ENCODE assay signal across 16 mouse cellular contexts in the genomic region with DNA sequence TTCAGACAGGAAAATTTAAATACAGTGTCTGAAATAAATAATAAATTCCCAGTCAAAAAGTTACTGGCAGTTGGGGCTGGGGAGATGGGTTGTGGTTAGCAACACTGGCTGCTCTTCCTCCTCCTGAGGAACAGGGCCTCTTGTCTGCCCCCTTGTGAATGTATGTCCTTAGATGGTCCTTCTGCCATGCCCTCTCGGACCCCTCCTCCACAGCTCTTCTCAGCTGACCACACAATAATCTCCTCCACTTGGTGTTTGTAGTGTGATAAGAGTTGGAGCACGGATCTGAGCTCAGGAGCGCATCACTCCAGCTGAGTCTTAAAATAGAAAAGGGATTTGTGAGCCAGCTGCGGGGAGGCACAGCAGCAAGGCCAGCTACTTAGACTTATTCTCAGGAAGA. TPM values are rescaled to one million over a fixed set of nuclear protein-coding genes. Genes with fewer than 3 reads are reported as not detected.
DNase-seq lines count a peak whose midpoint lies in the region; ATAC-seq and TF ChIP-seq lines count a peak whose summit lies in the region.
"Had no signal": no experiment of that assay in that cellular context is flagged by ENCODE, and none has a peak within 500 bp of the region (broad histone marks: within the 10 kb centered on the region; RNA-seq: fewer than 3 reads in every experiment).

No protein-coding gene starts in this region.

- no peaks in the 10 kb centered on the region for H3K27me3 ChIP-seq in MEL (ENCODE audit: control insufficient read depth in 1 of 2, insufficient read depth in 2 of 2, low read length in 2 of 2)
- H3K27me3 ChIP-seq in heart, embryonic 15.5 days: no peaks in the 10 kb centered on the region
- H3K27me3 ChIP-seq in liver, embryonic 14.5 days (ENCODE audit: control insufficient read depth, insufficient read depth, low read length): no peaks in the 10 kb centered on the region

- TF ChIP-seq POLR2A in MEL (IDR thresholded peaks at IDR 0.05; ENCODE audit: control insufficient read depth in 1 of 2, insufficient read depth in 1 of 2, low read depth in 1 of 2, low read length in 2 of 2, poor library complexity in 1 of 2): no peak

- peaks cover 22 to 26% of the 10 kb centered on the region in 2 experiments for H3K4me1 ChIP-seq in MEL (ENCODE audit: control insufficient read depth in 1 of 2, insufficient read depth in 2 of 2, low read length in 2 of 2)
- H3K4me1 ChIP-seq in heart, embryonic 15.5 days (replicated peaks): peaks cover 14% of the 10 kb centered on the region
- H3K4me1 ChIP-seq in liver, embryonic 14.5 days (replicated peaks; ENCODE audit: control insufficient read depth in 2 of 2, insufficient read depth in 2 of 2, low read length in 1 of 2): peaks cover 0 to 6% of the 10 kb centered on the region in 2 experiments; a peak in 3 of 4 replicates
- H3K4me1 ChIP-seq: embryonic facial prominence, embryonic 10.5 days had no signal

- no peak for TF ChIP-seq RAD21 in MEL (IDR thresholded peaks at IDR 0.05; ENCODE audit: low read depth, low read length)

- H3K27ac ChIP-seq in MEL (ENCODE audit: control insufficient read depth, low read depth, low read length): peak overlapping the region; percentile 96
- H3K27ac ChIP-seq in heart, embryonic 15.5 days: peak overlapping the region; percentile 78
- no peak overlapping the region for H3K27ac ChIP-seq in liver, embryonic 14.5 days
- H3K27ac ChIP-seq: embryonic facial prominence, embryonic 10.5 days; hindbrain, postnatal 0 days; midbrain, embryonic 10.5 days had no signal

- peak overlapping the region; percentile 48 for H3K9ac ChIP-seq in MEL (ENCODE audit: control insufficient read depth, low read depth, low read length, poor library complexity, severe bottlenecking)
- no peak overlapping the region for H3K9ac ChIP-seq in heart, embryonic 15.5 days
- no peak overlapping the region for H3K9ac ChIP-seq in liver, embryonic 14.5 days (replicated peaks)

- no peaks in the 10 kb centered on the region for H3K9me3 ChIP-seq in MEL (replicated peaks; ENCODE audit: insufficient read depth, low read length)
- no peaks in the 10 kb centered on the region for H3K9me3 ChIP-seq in heart, embryonic 15.5 days (replicated peaks)
- no peaks in the 10 kb centered on the region for H3K9me3 ChIP-seq in liver, embryonic 14.5 days (ENCODE audit: control insufficient read depth, low read length)
- H3K9me3 ChIP-seq: embryonic facial prominence, embryonic 10.5 days; midbrain, embryonic 10.5 days had no signal

- TF ChIP-seq CTCF in MEL (IDR thresholded peaks at IDR 0.05 in 2 of 3, conservative IDR thresholded peaks at IDR 0.05 in 1 of 3; ENCODE audit: control insufficient read depth in 1 of 3, insufficient read depth in 1 of 3, low read depth in 2 of 3, low read length in 3 of 3, poor library complexity in 1 of 3, severe bottlenecking in 1 of 3): no peak
- TF ChIP-seq CTCF in liver, embryonic 14.5 days (IDR thresholded peaks at IDR 0.05; ENCODE audit: low read depth): peak; percentile 26; the same call in 1 of the 2 replicates

- TF ChIP-seq EP300 in MEL (IDR thresholded peaks at IDR 0.05; ENCODE audit: low read depth in 1 of 2, low read length in 2 of 2): peak in 1 of 2 experiments; percentile 61; a peak in 2 of 4 replicates
- no peak for TF ChIP-seq EP300 in liver, embryonic 14.5 days (IDR thresholded peaks at IDR 0.05; ENCODE audit: low read depth)

- DNase-seq in MEL (ENCODE audit: low read depth, low spot score): peak; percentile 74
- no peak for DNase-seq in liver, embryonic 14.5 days (ENCODE audit: low read depth in 3 of 3, low spot score in 3 of 3)
- no peak for DNase-seq in spleen, postnatal 4 days (ENCODE audit: low spot score in 2 of 2)
- DNase-seq in cerebellum, adult 8-10 months: no peak
- DNase-seq in adrenal gland, adult 2 months: no peak
- DNase-seq: cerebellum, postnatal 10 days; gastrocnemius, postnatal 14 days; kidney, adult 9 months; layer of hippocampus, adult 9-11 months; lung, adult 2 months had no signal

- 0 out of 2 replicates have a peak, but pooled peaks have one; percentile 31 for ATAC-seq in erythroid progenitor cell, adult 5-6 weeks (replicated peaks; ENCODE audit: low FRiP score, poor library complexity, severe bottlenecking)
- ATAC-seq in heart, embryonic 15.5 days (replicated peaks; ENCODE audit: insufficient number of reproducible peaks, insufficient read depth, low FRiP score, low read depth): peak; percentile 77
- peak; percentile 60; the same call in 1 of the 2 replicates for ATAC-seq in liver, embryonic 14.5 days (ENCODE audit: insufficient read depth)
- ATAC-seq in erythroblast, adult 5-6 weeks (replicated peaks; ENCODE audit: low FRiP score, poor library complexity, severe bottlenecking): no peak
- ATAC-seq: hindbrain, postnatal 0 days had no signal

- no peaks in the 10 kb centered on the region for H3K79me2 ChIP-seq in MEL (ENCODE audit: control insufficient read depth, insufficient read depth, low read length, poor library complexity)

- H3K4me3 ChIP-seq in MEL (ENCODE audit: control insufficient read depth in 1 of 2, insufficient read depth in 1 of 2, low read depth in 2 of 2, low read length in 2 of 2): peak overlapping the region; percentile 19 to 42
- no peak overlapping the region for H3K4me3 ChIP-seq in heart, embryonic 15.5 days
- no peak overlapping the region for H3K4me3 ChIP-seq in liver, embryonic 14.5 days (ENCODE audit: insufficient read depth in 1 of 2, low read depth in 2 of 2, low read length in 2 of 2)
- H3K4me3 ChIP-seq: embryonic facial prominence, embryonic 10.5 days; midbrain, embryonic 10.5 days had no signal

- WGBS in heart, embryonic 15.5 days: 10% methylated on average over 4 of the region's 4 CpGs
- WGBS in liver, embryonic 14.5 days (ENCODE audit: insufficient replicate concordance): 2% methylated on average over 4 of the region's 4 CpGs

- H3K36me3 ChIP-seq in MEL (ENCODE audit: control insufficient read depth in 1 of 2, insufficient read depth in 2 of 2, low read length in 2 of 2): peaks cover 0 to 19% of the 10 kb centered on the region in 2 experiments; a peak in 2 of 4 replicates
- no peaks in the 10 kb centered on the region for H3K36me3 ChIP-seq in heart, embryonic 15.5 days
- no peaks in the 10 kb centered on the region for H3K36me3 ChIP-seq in liver, embryonic 14.5 days (replicated peaks; ENCODE audit: control insufficient read depth, insufficient read depth, low read depth)
- H3K36me3 ChIP-seq: embryonic facial prominence, embryonic 10.5 days; midbrain, embryonic 10.5 days had no signal

- no peak overlapping the region for H3K4me2 ChIP-seq in heart, embryonic 15.5 days
- no peak overlapping the region for H3K4me2 ChIP-seq in liver, embryonic 14.5 days (ENCODE audit: low read depth)

TF ChIP-seq in MEL, 35 proteins besides CTCF, POLR2A, EP300 and RAD21:
- TF ChIP-seq GATA1 (IDR thresholded peaks at IDR 0.05; ENCODE audit: low read depth, low read length) (peak; percentile 42; the same call in 1 of the 2 replicates), ETS1 (IDR thresholded peaks at IDR 0.05; ENCODE audit: low read depth, low read length) (peak; percentile 89), SIN3A (IDR thresholded peaks at IDR 0.05; ENCODE audit: low read length) (peak; percentile 17; the same call in 1 of the 2 replicates), SMC3 (IDR thresholded peaks at IDR 0.05; ENCODE audit: low read depth, low read length) (no peak), USF2 (IDR thresholded peaks at IDR 0.05; ENCODE audit: borderline replicate concordance in 1 of 2, insufficient read depth in 1 of 2, low read depth in 1 of 2, low read length in 2 of 2) (no peak), MEF2A (IDR thresholded peaks at IDR 0.05; ENCODE audit: extremely low read depth, insufficient replicate concordance, low read depth, low read length, poor library complexity, severe bottlenecking) (peak; percentile 87; the same call in 1 of the 2 replicates), TCF12 (IDR thresholded peaks at IDR 0.05; ENCODE audit: low read depth, low read length) (peak; percentile 86)

RNA-seq across cellular contexts. Expression of gene Sf3b5, which starts 18.2 kb away (rescaled TPM):
- total RNA-seq in MEL (2012; rRNA removed): 16.6 and 17.5 TPM in 2 replicates
- 10 to 100 TPM in 1 of 2 experiments, not detected in 1; 57.4 TPM for polyA plus RNA-seq in MEL (2012; ENCODE audit: insufficient read depth in 1 of 2, insufficient read length in 2 of 2, low read depth in 1 of 2, low replicate concordance in 2 of 2, missing spikeins in 1 of 2)
- 4.7 and 6.7 TPM in 2 replicates for total RNA-seq in erythroid progenitor cell, adult 5-6 weeks (2015; ENCODE audit: low replicate concordance)
- 3.7 and 5.6 TPM in 2 replicates for total RNA-seq in erythroid progenitor cell, adult 5-6 weeks (2017; ENCODE audit: low replicate concordance)
- polyA plus RNA-seq in heart, embryonic 15.5 days (2015; fragmentation: Nextera tagmentation; extraction: Ambion mirVana): 25.1 TPM in 2 replicates
- polyA plus RNA-seq in liver, embryonic 14.5 days (2012; rRNA removed): 22.5 and 27.8 TPM in 2 replicates
- 23.1 and 24.9 TPM in 2 replicates for polyA plus RNA-seq in liver, embryonic 14.5 days (2014; fragmentation: Nextera tagmentation; extraction: Ambion mirVana)
- 3.5 and 4.2 TPM in 2 replicates for total RNA-seq in erythroblast, adult 5-6 weeks (2015; ENCODE audit: low replicate concordance)
- 2.8 and 3.1 TPM in 2 replicates for total RNA-seq in erythroblast, adult 5-6 weeks (2017; ENCODE audit: low replicate concordance)
- total RNA-seq in adrenal gland, adult 2 months (2021): 10 to 100 TPM; 13.3 to 14.0 TPM
- polyA plus RNA-seq in adrenal gland, adult 2 months (2012; rRNA removed): 89.9 and 92.4 TPM in 2 replicates

RNA-seq across cellular contexts. Expression of gene Stx11, which starts 22.8 kb away (rescaled TPM):
- 1.9 and 3.2 TPM in 2 replicates for total RNA-seq in MEL (2012; rRNA removed)
- 1 to 10 TPM in 1 of 2 experiments, not detected in 1; 2.9 TPM for polyA plus RNA-seq in MEL (2012; ENCODE audit: insufficient read depth in 1 of 2, insufficient read length in 2 of 2, low read depth in 1 of 2, low replicate concordance in 2 of 2, missing spikeins in 1 of 2)
- total RNA-seq in erythroid progenitor cell, adult 5-6 weeks (2015; ENCODE audit: low replicate concordance): 5.9 and 11.5 TPM in 2 replicates
- total RNA-seq in erythroid progenitor cell, adult 5-6 weeks (2017; ENCODE audit: low replicate concordance): 6.9 and 10.2 TPM in 2 replicates
- 3.5 and 5.9 TPM in 2 replicates for polyA plus RNA-seq in heart, embryonic 15.5 days (2015; fragmentation: Nextera tagmentation; extraction: Ambion mirVana)
- 5.7 and 6.1 TPM in 2 replicates for polyA plus RNA-seq in liver, embryonic 14.5 days (2012; rRNA removed)
- polyA plus RNA-seq in liver, embryonic 14.5 days (2014; fragmentation: Nextera tagmentation; extraction: Ambion mirVana): 12.3 and 13.1 TPM in 2 replicates
- 7.9 and 11.7 TPM in 2 replicates for total RNA-seq in erythroblast, adult 5-6 weeks (2015; ENCODE audit: low replicate concordance)
- total RNA-seq in erythroblast, adult 5-6 weeks (2017; ENCODE audit: low replicate concordance): 7.6 and 8.1 TPM in 2 replicates
- total RNA-seq in adrenal gland, adult 2 months (2021): 1 to 10 TPM; 8.7 to 8.9 TPM
- 5.1 and 11.0 TPM in 2 replicates for polyA plus RNA-seq in adrenal gland, adult 2 months (2012; rRNA removed)

Comparison
In these comparisons a context has a peak if more than half of its experiments do, and no peak if none do; other contexts are left out.
1. H3K4me3 ChIP-seq: peak in MEL (2 of 2); none in heart, embryonic 15.5 days (single experiment) and liver, embryonic 14.5 days (0 of 2).